Mouse (Mus musculus): ENCODE results near the gene Tmprss11c.
A peak's percentile ranks its signal among the peaks of the same experiment; 100 is the strongest.
"Not testable (repeated sequence)": the region's sequence is repeated elsewhere in the genome, so short reads cannot be mapped to it uniquely, and the experiment has no call there.

The Tmprss11c gene

GRCm38 (mm10) chr5:86289208-86289607 is at the start of gene Tmprss11c:
TSS of gene Tmprss11c (minus strand) at chr5:86289308.
- no peak for DNase-seq

GRCm38 (mm10) chr5:86318018-86318956 is 29.2 kb upstream of the Tmprss11c start:
- DNase-seq: not testable (repeated sequence)

- DNase-seq: no peak
Measured at GRCm38 (mm10) chr5:86306116-86306515, 17.0 kb upstream of the Tmprss11c start.

GRCm38 (mm10) chr5:86303877-86304276 is 14.8 kb upstream of the Tmprss11c start:
- no peak for DNase-seq

- DNase-seq: no peak
Measured at GRCm38 (mm10) chr5:86246559-86246958, 42.5 kb downstream of the Tmprss11c start.

GRCm38 (mm10) chr5:86244880-86245279 is 44.2 kb downstream of the Tmprss11c start:
- DNase-seq: no peak

- DNase-seq: no peak
Measured at GRCm38 (mm10) chr5:86244275-86244674, 44.8 kb downstream of the Tmprss11c start.

GRCm38 (mm10) chr5:86227156-86227853 is 61.8 kb downstream of the Tmprss11c start:
- DNase-seq: no peak

- no peak for DNase-seq
Measured at GRCm38 (mm10) chr5:86197801-86198200, 91.3 kb downstream of the Tmprss11c start, which contains the start of gene Gnrhr. TSS of gene Gnrhr (minus strand) at chr5:86197901.

- no peak for DNase-seq
Measured at GRCm38 (mm10) chr5:86191356-86191755, 97.8 kb downstream of the Tmprss11c start.

- DNase-seq: peak in 1 of 2 experiments; percentile 10
Measured at GRCm38 (mm10) chr5:86190770-86191169, 98.3 kb downstream of the Tmprss11c start.

- DNase-seq: no peak
Measured at GRCm38 (mm10) chr5:86190290-86190689, 98.8 kb downstream of the Tmprss11c start.

GRCm38 (mm10) chr5:86187441-86187840 is 101.7 kb downstream of the Tmprss11c start:
- no peak for DNase-seq

All from kidney, adult 8-10 months (tissue).